Mouse (Mus musculus): ENCODE measurements around the gene Isyna1.
A peak's percentile ranks its signal among the peaks of the same experiment; 100 is the strongest.

The Isyna1 gene

DNA sequence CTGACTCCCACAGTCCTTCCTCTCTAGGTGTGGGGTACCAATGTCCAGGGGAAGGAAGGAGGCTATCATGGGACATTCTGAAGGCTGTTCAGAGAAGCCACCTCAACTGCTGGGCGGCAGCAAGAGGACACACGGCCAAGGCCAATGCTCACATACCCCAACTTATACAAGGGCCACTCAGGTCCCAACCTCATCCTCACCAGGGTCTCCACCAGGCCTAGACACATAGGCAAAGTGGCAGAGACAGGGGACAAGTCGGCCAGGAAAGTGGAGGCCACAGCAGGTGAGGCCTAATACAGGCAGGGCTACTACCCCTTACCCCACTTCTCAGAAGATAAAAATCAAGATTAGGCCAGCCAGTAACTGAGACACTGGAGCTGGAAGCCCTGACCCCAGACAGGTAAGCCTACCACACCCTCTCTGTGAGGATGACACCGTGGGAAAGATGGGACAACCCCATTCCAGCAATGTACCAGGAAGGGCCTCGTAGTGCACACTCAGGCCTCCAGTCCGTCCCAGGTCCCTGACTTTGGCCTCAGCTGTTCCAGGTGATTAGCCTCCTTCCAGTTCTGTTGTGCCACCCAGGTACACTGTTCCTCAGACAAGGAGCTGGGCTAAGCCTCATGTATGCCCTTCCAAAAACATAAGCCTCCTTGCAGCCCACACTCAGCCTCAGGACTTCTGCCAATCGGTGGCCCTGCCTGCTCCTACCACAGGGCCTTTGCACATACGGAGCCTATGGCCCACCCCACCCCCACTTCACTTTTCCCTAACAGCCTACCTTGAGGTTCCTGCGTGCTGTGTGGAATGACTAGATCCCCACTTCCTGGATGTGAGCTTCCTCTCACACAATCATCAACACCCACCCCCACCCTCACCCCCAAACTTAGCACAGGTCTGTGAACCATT, 12.0 kb downstream of the Isyna1 start:
- peak; percentile 37 for DNase-seq

DNA sequence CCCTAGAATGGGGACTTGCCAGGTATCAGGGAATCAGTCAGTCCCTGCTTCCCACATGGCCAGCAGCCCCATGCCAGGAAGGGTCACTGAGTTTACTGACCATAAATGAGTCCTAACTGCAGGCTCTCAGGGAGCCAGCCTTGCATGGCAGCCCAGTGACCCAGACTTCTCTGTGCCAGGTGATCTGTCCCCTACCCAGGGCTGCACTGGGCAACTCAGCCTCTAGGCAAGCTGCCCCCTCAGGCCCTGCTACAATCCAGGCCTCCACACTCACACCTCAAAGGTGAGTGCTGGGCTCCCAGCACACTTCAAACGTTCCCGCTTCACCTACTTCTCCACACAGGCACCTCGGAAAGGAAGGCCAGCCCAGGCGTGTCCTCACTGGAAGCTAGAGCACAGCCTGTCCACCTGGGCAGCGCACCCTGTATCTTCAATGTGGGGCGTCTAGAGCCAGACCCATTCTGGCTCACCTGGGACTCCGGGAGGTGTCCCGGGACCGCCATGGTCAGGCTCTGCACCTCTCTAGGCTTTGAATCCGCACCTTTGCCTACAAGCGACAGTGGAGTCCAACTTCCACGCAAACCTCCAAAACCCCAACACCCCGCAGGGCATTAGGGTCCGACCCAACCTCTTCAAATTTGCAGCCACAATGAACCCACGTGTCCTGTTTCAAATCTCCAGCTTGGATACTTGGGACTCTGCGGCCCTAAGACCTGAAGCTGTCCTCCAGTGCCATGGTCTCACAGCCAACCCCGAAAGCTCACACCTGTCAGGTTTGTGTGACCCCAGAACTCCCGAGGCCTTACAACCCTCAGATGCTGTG, 12.8 kb downstream of the Isyna1 start:
- peak; percentile 41 for DNase-seq

DNA sequence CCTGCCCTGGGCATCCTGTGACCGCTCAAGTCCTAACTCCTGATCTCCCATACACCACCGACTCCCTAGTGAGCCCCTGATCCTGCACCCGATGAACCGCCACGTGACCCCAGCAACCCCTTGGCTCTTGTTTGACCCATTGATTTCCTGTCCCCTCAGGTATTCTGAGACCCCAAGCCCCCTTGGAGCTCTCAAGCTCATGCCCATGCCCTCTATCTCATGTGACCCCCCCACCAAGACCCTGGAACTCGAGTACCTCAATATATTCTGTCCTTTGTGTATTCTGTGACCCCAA, 13.4 kb downstream of the Isyna1 start:
- DNase-seq, result peak; percentile 38

DNA sequence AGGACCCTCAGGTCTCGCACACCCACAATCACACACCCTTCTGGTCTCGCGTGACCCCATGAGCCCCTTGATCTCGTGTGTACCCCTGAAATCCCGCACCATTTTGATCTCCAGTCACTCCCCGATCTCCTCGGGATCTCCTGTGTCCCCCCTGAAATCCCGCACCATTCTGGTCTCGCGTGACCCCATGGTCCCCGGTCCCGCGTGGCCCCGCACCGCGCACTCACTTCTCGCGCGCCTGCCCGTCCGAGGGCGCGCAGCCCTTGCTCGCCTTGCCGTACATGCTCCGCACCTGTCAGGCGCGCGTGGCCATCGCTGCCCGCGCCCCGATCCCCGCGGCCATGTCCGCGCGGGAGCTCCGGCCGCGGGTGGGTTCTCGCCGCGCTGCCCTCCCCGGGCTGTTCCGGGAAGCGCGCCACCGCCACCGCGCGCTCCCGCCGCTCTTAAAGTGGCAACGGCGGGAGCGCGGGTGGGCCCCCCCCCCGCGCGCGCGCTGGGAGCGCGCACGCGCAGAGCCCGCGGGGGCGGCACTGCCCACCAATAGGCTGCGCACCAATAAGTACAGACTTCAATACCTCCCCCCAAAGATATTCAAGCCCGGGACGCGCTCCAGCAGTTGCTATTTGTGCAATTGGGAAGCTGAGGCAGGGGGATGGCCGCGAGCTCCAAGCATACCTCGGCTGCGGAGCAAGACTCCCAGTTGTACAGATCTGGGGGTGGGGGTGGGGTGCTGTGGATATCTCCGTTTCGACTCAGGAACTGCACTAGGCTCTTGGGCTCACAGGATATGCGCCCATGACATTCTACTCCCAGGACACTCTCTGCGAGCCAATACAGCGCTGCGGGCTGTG, 13.9 kb downstream of the Isyna1 start:
- DNase-seq, result peak; percentile 78

DNA sequence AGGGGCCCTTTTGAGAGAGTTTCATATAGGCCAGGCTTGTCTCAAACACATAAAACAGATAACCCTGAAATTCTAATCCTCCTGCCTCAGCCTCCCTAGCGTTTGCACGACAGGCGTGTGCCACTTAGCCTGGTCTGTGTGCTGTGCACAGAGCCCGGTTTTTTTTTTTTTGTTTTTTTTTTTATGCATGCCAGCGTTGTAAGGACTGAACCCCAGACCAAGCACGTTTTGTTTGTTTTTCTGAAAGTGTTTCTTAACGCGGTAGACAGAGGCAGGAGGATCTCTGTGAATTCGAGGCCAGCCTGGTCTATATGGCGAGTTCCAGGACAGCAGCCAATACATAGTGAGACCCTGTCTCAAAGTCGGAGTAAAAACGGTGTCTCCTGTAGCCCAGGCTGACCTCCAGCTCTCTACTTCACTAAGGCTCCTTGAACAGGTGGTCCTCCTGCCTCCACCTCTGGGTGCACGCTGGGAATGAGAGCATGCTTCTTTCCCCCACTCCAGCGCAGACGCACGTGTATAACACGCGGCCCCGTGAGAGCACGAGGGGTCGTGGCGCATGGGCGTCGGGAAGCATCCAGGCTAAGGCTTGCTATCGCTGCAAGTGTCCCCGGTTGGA, 14.7 kb downstream of the Isyna1 start, which contains the start of gene Ssbp4:
TSS of gene Ssbp4 (minus strand) at position 124 of the 619 bp plus-strand sequence.
- no peak for DNase-seq

DNA sequence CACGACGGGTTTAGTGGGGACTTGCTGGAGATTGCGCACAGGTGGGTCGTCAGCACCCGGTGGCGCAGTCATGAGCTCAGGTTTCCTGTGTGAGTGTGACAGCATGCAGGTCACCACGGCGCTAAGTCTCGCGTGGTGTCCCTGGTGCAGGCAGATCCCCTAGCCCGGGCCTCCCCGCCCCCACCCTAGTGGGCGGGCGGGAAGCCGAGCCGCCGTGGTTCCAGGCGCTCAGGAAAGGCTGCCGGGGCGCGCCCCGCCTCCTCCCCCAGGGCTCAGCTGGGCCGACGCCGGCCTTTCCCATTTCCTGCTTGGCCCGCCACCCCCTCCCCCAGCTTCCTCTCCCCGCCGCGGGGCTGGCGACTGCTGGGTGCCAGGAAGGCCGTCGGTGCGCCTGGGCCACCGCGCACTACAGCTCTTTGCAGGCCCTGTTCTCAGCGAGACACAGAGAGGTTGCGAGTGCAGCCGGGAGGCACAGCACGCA, 15.2 kb downstream of the Isyna1 start:
- peak; percentile 97 for DNase-seq

DNA sequence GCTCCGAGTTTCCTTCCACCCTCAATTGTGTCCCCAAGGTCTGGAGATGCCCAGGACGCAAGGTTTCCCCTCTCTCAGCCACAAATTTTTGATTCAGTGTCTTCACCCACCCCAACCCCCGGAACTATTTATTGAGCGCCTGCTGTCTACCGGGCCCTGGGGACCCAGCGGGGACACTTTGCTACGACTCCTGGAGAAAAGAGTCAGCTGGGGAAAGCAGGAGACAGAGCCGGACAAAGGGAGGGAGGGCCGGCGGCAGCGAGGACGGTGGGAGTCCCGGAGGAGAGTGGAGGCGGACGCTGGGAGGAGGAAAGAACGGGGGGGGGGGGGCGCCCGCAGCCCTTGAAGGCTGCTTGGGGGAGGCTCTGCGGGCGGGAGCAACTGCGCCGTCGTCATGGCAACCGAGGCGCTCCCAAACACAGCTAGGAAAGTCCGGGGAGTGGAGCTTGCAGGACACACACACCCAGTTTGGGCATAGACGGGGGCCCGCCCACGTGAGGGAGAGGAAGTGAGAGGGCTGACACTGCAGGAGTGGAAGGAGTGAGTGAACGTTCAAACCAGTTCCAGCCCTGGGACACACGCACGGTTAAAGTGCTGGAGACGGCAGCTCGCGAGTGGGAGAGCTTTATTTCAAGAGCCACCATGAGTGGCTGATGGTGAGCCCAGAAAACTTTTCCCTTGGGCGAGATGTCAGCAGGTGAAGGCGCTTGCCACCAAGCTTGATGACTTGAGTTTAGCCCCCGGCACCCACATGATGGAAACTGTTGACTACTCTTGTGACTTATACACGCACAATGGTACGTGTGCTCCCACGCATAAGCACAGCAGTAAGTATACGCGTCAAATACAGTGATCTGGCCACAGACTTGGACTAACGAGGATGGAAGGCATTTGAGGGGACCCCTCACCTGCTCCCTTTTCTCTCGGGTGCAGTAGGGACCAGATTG, 15.9 kb downstream of the Isyna1 start:
- DNase-seq, result peak; percentile 96

DNA sequence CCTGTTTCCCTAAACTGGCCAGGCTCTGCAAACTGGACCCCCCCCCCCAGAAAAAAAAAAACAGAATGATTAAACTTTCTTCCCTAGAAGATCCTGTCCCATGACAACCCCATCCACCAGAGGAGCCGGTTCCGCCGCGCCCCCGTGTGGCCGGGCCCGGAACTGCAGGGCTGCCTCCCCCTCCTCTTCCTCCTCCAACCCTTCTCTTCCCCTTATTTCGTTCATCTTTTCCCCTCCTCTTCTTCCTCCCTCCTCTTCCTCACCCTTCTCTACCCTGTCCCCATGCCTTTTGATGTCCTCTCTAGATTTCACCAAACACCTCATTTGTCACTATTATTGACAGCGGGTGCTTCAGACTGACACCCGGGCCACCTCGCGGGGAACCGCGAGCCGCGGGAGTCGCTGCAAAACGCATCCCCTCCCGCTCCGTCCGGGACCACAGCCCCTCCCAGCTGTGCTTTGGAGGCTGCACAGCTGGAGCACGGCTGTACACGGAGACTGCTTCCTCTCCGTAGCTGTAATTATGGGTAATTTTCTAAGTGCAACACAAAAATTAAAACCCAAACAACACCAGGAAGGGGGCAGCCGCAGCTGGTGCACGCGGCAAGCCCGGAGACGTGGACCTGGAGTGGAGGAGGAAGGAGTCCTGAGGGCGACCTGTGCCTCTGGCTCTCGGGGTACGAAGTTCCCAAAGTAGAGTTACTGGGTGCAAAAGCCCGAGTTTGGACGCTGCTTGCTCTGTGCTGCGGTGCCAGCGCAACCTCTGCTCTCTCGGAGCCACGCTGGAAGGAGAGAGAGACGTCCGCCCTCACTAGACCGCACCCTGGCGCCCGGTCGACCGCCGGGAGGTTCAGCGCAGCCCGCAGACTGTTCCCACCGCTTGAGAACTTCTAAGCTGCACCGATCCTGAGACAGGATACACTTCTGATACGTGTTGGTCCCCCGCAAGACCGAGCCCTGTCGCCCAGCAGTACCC, 16.9 kb downstream of the Isyna1 start:
- DNase-seq, result peak; percentile 93

DNA sequence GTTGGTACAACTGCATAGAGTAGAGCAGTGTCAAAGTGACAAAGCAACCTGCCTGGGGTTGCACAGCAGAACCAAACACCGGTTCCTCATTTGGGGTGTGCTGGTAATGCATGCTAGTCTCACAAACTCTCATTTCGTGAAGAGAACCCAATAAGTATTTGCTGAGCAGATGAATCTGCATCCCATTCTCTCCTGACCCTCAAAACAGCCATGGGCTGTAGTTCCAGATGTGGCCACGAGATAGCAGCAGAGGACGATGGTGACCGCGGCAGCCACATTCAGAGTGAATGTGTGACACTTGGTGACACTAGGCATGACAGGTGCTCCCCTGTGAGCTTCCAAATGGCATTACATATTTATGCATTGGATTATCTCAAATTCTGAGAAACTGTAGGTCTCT, 17.7 kb downstream of the Isyna1 start:
- peak; percentile 92 for DNase-seq

DNA sequence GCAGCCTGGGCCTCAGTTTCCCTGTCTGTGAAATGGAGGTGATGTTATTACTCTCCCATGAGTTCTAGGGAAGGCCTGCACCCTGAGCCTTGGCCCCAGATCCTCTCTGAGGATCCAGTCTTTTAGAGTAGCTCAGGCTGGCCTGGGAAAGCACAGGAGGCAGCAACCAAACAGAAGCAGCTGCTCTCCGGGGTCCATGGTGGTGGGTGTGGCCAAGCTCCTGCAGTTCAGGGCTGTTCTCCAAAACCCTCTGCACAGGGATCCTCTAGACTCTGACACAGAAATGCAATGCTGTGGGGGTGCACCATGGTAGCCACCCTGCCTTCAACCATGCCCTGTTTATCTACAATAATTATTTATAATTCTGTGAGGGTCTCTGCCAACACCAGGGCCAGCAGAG, 19.6 kb downstream of the Isyna1 start:
- DNase-seq, result peak; percentile 31

DNA sequence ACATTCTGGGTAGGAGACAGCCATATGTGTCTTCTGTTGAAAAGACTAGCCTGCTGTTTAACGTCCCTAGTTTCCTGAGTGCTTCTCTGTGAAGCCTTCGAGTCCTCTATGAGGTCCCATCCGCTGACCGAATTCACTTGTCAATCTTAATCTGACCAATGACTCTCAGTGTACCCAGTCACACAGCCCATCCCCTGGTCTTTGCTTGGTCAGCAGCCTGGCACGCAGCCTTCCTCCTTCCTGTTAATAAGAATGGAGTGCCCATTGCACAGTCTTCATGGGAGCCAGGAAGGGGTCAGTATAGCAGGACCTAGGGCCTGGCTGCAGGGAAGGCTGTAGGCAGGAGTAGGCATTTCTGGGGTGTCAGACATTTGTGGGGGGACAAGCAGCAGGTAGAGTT, 20.3 kb downstream of the Isyna1 start:
- peak; percentile 28 for DNase-seq

DNA sequence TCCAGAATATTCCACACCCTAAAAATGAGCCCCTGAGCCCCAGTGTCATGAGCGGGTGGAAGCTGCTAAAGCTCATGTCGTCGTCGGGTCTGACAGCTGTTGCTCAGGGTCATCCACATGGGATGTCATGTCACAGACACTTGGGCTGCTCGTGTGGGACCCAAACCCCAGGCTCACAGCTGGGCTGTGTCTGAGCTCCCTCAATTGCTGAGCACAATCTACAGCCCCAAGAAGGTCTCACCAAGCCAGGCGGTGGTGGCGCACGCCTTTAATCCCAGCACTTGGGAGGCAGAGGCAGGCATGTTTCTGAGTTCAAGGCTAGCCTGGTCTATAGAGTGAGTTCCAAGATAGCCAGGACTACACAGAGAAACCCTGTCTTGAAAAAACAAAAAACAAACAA, 21.1 kb downstream of the Isyna1 start:
- DNase-seq, result peak; percentile 14

DNA sequence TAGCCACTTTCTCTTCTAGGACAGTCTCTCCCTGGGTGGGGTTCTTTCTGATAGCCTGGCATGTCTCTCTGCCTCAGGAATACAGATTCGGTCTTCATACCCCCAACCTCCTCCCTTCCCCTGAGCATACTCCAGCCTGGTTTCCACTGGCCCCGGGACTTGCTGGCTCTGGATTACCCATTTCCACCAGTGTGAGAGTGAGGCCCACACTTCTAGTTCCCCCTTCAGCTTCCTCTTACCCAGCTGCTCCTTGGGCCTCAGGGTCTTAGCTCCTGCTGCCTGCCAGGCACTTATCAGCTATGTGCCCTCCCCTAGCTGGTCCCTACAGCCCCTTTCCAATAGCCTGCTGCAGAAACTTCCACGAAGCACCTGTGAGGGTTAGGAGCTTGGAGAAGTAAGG, 21.7 kb downstream of the Isyna1 start, which contains the start of gene Lrrc25:
TSS of gene Lrrc25 (plus strand) at position 262 of the 400 bp plus-strand sequence.
- peak; percentile 8 for DNase-seq

DNA sequence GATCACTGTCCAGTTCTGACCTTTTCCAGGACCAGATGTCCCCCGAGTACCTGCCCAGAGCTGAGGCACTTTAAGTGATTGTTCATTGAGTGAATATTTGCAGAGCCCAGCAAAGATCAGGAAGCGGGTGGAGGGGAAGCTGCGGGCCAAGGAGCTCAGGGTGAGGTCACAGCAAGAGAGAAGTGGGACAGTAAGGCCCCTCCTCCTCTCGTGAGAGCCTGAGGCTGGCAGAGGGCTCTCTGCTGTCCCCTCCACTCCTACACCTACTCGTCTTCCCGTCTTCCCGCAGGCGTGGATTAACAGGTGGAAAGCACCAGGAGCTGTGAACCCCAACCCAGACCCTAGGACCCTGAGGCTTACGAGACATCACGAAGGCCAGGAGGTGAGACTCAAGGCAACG, 22.5 kb downstream of the Isyna1 start:
- peak; percentile 16 for DNase-seq

DNA sequence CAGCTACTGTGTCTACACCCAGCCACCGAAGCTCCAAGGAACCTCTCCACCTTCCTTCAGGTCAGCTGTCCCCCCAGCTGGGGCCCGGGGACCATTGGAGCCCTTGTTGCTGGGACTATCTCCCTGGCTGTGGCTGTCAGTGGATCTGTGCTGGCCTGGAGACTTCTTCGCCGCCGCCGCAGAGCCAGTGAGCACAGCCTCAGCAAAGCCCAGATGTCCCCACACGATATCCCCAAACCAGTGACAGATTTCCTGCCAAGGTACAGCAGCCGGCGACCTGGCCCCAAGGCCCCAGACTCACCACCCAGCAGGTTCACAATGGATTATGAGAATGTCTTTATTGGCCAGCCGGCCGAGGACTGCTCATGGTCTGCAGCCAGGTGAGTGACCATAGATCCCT, 23.8 kb downstream of the Isyna1 start:
- DNase-seq, result peak; percentile 16

DNA sequence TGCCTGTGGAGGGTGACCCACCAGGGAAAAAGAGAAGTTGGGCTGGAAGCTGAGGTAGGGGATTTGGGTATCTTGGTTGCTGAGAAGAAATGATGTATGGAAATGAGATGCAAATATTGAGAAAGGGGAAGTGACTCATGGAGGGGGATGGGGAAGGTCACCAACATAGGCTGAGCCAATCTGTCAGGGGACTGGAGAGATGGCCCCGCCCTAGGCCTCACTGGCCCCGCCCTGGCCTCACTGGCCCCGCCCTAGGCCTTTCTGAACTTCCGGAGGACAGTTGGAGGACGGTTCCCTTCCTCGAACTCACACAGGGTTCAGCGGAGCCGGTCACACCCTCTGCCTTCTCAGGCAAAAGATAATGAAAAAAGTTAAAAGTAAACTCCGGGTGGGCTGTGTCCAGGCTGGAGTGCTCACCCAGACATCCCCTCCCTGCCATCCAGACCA, 24.7 kb downstream of the Isyna1 start:
- DNase-seq, result peak; percentile 60

DNA sequence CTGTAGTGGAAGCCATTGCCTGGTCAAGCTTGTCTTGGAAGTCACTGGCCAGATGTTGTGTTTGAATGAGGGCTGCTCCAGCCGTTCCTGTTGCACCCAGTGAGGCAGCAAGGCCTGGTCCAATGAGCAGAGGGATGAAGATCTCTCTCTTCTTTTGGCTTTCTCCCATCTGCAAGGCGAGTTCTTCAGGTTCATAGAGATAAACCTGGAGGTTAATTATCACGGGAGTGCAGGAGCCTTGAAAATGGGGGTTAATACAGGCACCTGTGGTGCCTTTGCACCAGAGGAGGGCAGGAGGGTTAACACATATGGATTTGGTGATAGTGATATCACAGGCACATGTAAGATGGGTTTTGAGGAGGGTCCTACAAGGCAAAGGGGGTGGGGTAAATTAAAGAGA, 28.0 kb downstream of the Isyna1 start:
- no peak for DNase-seq

DNA sequence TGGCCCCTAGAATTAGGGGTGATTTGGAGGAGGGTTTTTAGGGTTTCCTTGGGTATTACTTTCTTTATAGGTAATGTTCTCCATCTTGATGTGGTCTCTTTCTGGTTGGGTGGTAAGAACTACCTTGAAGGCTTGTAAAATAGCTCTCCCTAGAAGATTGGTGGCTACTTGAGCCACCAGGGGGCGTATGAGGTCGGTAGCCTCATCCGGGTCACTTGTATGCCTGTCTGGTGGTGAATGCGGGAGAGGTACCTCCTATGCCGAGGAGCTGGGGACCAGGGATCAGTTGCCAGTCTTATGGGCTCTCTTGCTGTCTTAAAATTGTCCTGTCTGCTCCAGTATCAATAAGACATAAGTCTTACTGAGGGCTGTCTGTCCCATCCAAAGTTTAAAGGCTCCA, 30.9 kb downstream of the Isyna1 start:
- peak; percentile 81 for DNase-seq

DNA sequence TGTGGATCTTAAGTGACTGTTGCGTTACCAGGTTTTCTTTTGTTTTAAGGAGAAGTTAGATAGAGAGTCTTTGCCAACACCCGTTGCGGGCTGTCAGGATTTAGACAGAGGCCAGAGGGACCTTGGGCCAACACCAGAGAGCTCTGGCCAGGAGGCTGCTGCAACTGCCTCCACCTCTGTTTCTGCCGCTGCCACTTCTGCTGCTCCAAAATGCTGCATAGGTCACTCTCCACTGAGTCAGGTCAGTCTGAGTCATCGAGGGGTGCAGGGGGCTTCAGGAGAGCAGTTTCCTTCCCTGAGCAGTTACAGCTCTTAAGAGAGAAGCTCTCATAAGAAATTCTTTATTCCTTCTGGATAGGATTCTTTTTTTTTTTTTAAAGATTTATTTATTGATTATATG, 32.9 kb downstream of the Isyna1 start:
- no peak for DNase-seq

DNA sequence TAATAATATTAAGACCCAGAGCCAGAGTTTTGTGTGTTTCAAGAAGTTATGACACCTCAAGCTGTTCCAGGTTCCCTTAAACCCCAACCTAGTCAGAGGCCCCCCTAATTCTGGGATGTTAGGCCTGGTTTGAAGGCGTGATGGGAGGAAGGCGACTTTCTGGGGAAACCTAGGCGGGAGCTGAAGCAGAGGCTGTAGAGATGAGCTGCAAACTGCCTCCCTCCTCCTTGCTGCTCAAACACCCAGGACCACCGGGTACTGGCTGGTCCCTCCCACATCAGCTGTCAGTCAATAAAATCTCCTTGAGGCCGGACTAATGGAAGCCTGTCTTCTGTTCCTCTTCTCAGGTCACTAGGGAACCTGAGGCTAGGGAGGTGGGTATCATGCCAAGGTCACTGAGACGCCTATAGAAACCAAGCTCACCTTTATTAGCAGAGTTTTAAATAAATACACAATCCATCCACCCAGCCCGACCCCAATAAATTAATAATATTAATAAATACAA, 34.9 kb downstream of the Isyna1 start:
- peak; percentile 6 for DNase-seq
